Mouse (Mus musculus) thymus, adult 2 months (tissue): ENCODE measurements around the gene Cav2.

Source experiments
- CTCF ChIP-seq: fragments of 200-500 bp; IDR thresholded peaks from 2 replicates; pipeline ENCODE4 v1.5.1; 2012; ENCODE audit warnings: mild to moderate bottlenecking, control low read depth, low read length, moderate library complexity, borderline replicate concordance; ENCODE audit not compliant: control insufficient read depth, poor library complexity, insufficient read depth; ENCODE audit errors: extremely low read depth
- POLR2A ChIP-seq: fragments of 200-500 bp; IDR thresholded peaks from 2 replicates; pipeline ENCODE4 v1.6.1; 2012; ENCODE audit warnings: mild to moderate bottlenecking, low read length, control low read depth, moderate library complexity; ENCODE audit not compliant: control insufficient read depth, poor library complexity, insufficient read depth; ENCODE audit errors: extremely low read depth

- TF ChIP-seq POLR2A (no peak), CTCF (no peak)
Observed at GRCm38 (mm10) chr6:17317167-17317524, 36.2 kb downstream of the Cav2 start.
